Mouse (Mus musculus) megakaryocyte, embryonic 14.5 days (primary cell): ENCODE results near the gene Parp16. TPM values are rescaled to one million over a fixed set of nuclear protein-coding genes. Genes with fewer than 3 reads are reported as not detected.
"Not testable (repeated sequence)": the region's sequence is repeated elsewhere in the genome, so short reads cannot be mapped to it uniquely, and the experiment has no call there.

Source experiments
- H3K27me3 ChIP-seq: replicated peaks from 2 replicates; pipeline ENCODE3; 2012; ENCODE audit warnings: inconsistent platforms
- H3K36me3 ChIP-seq: replicated peaks from 2 replicates; pipeline ENCODE3; 2012; ENCODE audit warnings: low read length, inconsistent platforms, mixed read lengths
- H3K4me1 ChIP-seq: 2 replicates; pipeline ENCODE4 v1.6.1; 2012; ENCODE audit warnings: inconsistent platforms
- H3K4me3 ChIP-seq: replicated peaks from 2 replicates; pipeline ENCODE3; 2012; ENCODE audit warnings: moderate library complexity, mild to moderate bottlenecking, inconsistent platforms
- H3K9me3 ChIP-seq: 2 replicates; pipeline ENCODE4 v1.6.1; 2012; ENCODE audit warnings: inconsistent platforms
- FLI1 ChIP-seq: IDR thresholded peaks from 2 replicates; pipeline ENCODE4 v1.6.1; 2012; ENCODE audit warnings: low read length, inconsistent platforms, mixed read lengths
- GATA1 ChIP-seq: IDR thresholded peaks from 3 replicates; pipeline ENCODE4 v1.6.1; 2012; ENCODE audit warnings: mixed read lengths, low read length, inconsistent platforms, borderline replicate concordance
- polyA plus RNA-seq: library from polyadenylated mRNA; stranded (reverse); fragments of >175 nt; gene quantifications from 2 replicates; pipeline ENCODE4 v1.2.3, GENCODE M21; 2012; ENCODE audit warnings: low replicate concordance; ENCODE audit not compliant: insufficient read depth

Parp16 gene
- polyA plus RNA-seq, 1 experiment, result 2.6 TPM

GRCm38 (mm10) chr9:65196738-65197569, 1.8 kb downstream of the Parp16 start:
- Histone ChIP-seq H3K9me3 (no peaks in the 10 kb centered on the region), H3K36me3 (no peaks in the 10 kb centered on the region), H3K27me3 (peaks cover 3% of the 10 kb centered on the region), H3K4me3 (peak overlapping the region; percentile 90), H3K4me1 (peaks cover 65% of the 10 kb centered on the region)
- TF ChIP-seq FLI1 (no peak), GATA1 (no peak)

- Histone ChIP-seq H3K4me1 (peaks cover 61% of the 10 kb centered on the region), H3K9me3 (no peaks in the 10 kb centered on the region), H3K36me3 (no peaks in the 10 kb centered on the region), H3K27me3 (peaks cover 3% of the 10 kb centered on the region), H3K4me3 (no peak overlapping the region)
- TF ChIP-seq GATA1, result no peak
- TF ChIP-seq FLI1, result no peak
These were observed 2.7 kb downstream of the Parp16 start for GRCm38 (mm10) chr9:65197826-65198225.

DNA sequence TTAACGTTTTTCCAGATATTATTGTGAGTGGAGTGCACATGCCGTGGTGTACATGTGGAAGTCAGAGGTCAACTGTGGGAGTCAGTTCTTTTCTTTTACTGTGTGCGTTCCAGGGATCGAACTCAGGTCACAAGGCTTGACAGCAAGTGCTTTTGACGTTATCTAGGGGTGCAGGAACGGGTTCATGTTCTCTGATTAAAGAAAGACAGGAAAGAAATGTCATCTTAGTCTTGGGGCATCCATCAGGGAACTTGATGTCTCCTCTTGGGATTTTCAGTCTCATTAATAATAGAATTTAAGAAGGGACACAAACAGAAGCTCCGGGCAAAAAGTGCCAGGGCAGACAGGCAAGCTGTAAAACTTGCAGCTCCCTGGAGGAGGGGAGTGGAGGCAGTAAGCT, 4.6 kb downstream of the Parp16 start:
- TF ChIP-seq FLI1, result no peak
- no peak for TF ChIP-seq GATA1
- Histone ChIP-seq H3K27me3 (no peaks in the 10 kb centered on the region), H3K36me3 (no peaks in the 10 kb centered on the region), H3K9me3 (no peaks in the 10 kb centered on the region), H3K4me3 (no peak overlapping the region), H3K4me1 (peaks cover 44% of the 10 kb centered on the region)

GRCm38 (mm10) chr9:65200606-65201005, 5.5 kb downstream of the Parp16 start:
- H3K4me1 ChIP-seq, result peaks cover 44% of the 10 kb centered on the region
- no peaks in the 10 kb centered on the region for H3K9me3 ChIP-seq
- H3K4me3 ChIP-seq, result no peak overlapping the region
- no peaks in the 10 kb centered on the region for H3K36me3 ChIP-seq
- H3K27me3 ChIP-seq, result no peaks in the 10 kb centered on the region
- TF ChIP-seq FLI1 (no peak), GATA1 (no peak)

DNA sequence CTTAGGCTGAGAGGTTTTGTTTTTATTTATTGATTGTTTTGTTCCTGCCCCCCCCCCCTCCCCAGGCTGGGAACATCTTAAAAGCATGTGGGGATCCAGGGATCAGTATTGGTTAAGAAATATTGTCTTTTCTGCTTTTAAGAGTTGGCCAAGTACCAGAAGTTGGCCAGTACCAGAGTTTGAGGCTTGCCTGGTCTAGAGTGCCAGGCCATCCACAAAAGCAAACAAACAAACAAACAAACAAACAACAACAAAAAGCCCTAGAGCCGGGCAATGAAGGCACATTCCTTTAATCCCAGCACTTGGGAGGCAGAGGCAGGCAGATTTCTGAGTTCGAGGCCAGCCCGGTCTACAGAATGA, 5.8 kb downstream of the Parp16 start:
- no peaks in the 10 kb centered on the region for H3K27me3 ChIP-seq
- no peaks in the 10 kb centered on the region for H3K9me3 ChIP-seq
- no peak overlapping the region for H3K4me3 ChIP-seq
- H3K4me1 ChIP-seq, result peaks cover 40% of the 10 kb centered on the region
- no peaks in the 10 kb centered on the region for H3K36me3 ChIP-seq
- TF ChIP-seq FLI1 (no peak), GATA1 (no peak)

DNA sequence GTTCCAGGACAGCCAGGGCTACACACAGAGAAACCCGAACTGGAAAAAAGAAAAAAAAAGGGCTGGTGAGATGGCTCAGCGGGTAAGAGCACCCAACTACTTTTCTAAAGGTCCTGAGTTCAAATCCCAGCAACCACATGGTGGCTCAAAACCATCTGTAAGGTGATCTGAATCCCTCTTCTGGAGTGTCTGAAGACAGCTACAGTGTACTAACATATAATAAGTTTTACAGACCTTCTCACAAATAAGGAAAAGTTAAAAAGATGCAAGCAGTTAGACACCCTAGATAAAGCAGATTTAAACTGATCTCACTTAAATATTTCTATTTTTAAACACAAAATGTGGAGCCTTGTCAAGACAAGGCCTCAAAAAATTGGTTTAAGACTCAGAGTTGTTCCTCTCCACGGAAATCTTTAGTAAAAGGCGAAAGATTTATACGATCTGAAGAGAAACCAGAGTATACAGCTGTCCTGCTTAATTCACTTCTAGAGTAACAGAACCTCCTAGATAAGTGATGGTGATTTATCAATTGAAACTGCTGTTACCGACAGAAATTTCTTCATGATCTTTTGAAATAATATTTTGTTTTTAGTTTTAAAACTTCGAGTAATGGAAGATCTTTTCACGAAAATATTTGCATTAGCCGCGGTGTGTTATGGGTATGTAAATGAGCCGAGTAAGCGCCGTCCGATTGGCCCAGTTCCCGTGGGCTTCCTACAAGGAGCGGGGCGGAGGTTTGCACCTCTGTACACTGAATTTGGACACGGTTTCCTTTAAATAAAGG, 6.4 kb downstream of the Parp16 start:
- Histone ChIP-seq H3K4me1 (peaks cover 38% of the 10 kb centered on the region), H3K36me3 (no peaks in the 10 kb centered on the region), H3K9me3 (no peaks in the 10 kb centered on the region), H3K27me3 (no peaks in the 10 kb centered on the region), H3K4me3 (peak overlapping the region; percentile 91)
- TF ChIP-seq GATA1, result no peak
- TF ChIP-seq FLI1, result no peak

- Histone ChIP-seq H3K9me3 (no peaks in the 10 kb centered on the region), H3K4me1 (peaks cover 34% of the 10 kb centered on the region), H3K27me3 (no peaks in the 10 kb centered on the region), H3K36me3 (no peaks in the 10 kb centered on the region), H3K4me3 (peak overlapping the region; percentile 91)
- no peak for TF ChIP-seq GATA1
- TF ChIP-seq FLI1, result no peak
These were observed 7.1 kb downstream of the Parp16 start for GRCm38 (mm10) chr9:65202165-65202754.

GRCm38 (mm10) chr9:65205049-65205815, 10.1 kb downstream of the Parp16 start:
- Histone ChIP-seq H3K4me1 (peaks cover 16% of the 10 kb centered on the region), H3K9me3 (no peaks in the 10 kb centered on the region), H3K4me3 (no peak overlapping the region), H3K36me3 (no peaks in the 10 kb centered on the region), H3K27me3 (peaks cover 2% of the 10 kb centered on the region)
- TF ChIP-seq GATA1, result no peak

- not testable (repeated sequence) for H3K36me3 ChIP-seq, H3K9me3 ChIP-seq, H3K27me3 ChIP-seq, H3K4me3 ChIP-seq
- H3K4me1 ChIP-seq, result peaks cover 11% of the 10 kb centered on the region
These were observed 12.1 kb downstream of the Parp16 start for GRCm38 (mm10) chr9:65207041-65207815.
